Mouse (Mus musculus): ENCODE data around the gene Trmt1.

Gene Trmt1

DNA sequence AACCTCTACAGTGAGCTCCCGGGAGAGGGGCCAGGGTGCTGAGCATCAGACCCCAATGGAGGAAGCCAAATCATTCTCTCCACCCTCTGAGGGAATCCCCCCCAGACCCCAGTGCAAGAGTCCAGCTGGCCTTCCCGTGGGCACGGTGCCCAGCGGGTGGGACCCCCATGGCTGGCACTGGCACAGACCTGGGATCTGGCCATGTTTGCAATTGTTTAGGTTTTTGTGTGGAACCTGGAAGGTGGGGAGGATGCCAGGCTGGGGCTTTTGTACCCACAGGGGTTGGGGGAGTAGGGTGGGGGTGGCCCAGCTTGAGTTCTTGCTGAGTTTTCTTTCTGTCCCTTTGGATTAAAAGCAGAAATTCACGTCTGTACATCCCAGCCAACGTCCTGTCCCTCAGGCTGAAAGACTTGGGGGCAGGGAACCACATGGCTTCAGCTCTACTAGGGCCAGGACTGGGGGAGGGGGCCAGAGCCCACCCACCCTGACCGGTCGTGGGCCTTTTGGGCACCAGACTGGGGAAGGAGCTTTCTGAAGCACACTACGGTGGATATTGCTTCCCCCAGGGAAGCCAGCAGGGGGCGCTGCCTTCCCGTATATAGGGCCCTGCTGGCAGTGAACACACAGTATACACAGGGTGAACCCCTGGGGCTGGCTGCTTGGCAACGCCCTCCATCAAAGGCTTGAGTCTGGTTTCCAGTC is 22.8 kb downstream of the Trmt1 start:
- peak; percentile 74 for DNase-seq (ENCODE audit: low read depth, low spot score)

GRCm38 (mm10) chr8:84709931-84710330 is 23.8 kb downstream of the Trmt1 start:
- no peak for DNase-seq (ENCODE audit: low read depth, low spot score)

DNA sequence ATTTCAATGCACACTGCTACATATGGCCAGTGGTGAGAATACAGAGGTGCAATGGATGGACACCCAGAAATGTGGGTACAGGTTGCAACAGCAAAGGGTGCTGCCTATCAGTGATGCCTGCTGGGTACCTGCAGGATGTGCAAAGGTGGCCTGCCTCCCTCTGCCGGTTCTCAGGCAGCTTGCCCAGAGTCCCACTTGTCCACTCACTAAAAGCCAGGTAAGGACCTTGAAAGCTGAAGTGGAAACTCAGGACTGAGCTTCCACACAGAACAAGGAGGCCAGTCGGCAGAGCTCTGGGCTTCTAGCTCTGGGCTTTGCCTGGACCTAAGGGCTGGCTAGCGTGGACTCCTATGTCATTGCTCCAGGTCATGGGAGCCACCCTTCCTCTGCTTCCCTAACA is 25.2 kb downstream of the Trmt1 start:
- DNase-seq (ENCODE audit: low read depth, low spot score): no peak

GRCm38 (mm10) chr8:84711933-84712758 is 26.0 kb downstream of the Trmt1 start:
- DNase-seq (ENCODE audit: low read depth, low spot score): no peak

DNA sequence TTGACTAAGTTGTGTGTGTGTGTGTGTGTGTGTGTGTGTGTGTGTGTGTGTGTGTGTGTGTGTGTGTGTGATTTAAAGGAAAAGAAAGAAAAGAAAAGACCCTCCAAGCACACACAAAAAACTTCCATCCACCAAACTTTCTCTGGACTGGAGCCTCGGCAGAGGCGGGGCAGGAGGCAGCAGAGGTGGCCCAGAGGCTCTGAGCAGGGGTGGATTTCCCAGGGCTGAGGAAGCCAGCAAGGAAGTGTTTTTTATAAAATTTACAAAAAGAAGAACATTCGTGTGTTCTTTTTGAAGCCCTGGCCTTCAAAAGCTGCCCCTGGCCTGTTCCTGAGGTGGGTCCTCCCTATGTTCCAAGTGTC is 26.6 kb downstream of the Trmt1 start:
- no peak for DNase-seq (ENCODE audit: low read depth, low spot score)

- no peak for DNase-seq (ENCODE audit: low read depth, low spot score)
Observed at GRCm38 (mm10) chr8:84713381-84713780, 27.3 kb downstream of the Trmt1 start.

DNA sequence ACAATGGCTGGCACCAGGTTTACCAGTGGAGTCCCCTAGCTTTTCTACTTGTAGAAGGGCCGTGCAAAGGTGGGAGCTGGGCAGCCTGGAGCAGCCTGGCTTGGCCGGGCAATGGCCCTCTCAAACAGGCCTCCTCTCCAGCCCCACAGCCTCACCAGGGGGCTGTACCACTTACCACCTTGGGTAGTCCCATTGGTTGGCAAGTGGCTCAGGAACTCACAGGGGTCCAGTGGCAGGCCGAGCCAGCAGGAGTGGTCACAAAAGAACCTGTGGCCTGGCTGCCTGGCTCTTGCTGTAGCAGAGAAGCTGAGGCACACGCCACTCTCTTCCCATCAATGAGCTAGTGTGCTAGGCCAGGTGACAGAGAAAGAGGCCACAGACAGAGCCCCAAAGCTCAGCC is 28.1 kb downstream of the Trmt1 start:
- DNase-seq (ENCODE audit: low read depth, low spot score): no peak

DNA sequence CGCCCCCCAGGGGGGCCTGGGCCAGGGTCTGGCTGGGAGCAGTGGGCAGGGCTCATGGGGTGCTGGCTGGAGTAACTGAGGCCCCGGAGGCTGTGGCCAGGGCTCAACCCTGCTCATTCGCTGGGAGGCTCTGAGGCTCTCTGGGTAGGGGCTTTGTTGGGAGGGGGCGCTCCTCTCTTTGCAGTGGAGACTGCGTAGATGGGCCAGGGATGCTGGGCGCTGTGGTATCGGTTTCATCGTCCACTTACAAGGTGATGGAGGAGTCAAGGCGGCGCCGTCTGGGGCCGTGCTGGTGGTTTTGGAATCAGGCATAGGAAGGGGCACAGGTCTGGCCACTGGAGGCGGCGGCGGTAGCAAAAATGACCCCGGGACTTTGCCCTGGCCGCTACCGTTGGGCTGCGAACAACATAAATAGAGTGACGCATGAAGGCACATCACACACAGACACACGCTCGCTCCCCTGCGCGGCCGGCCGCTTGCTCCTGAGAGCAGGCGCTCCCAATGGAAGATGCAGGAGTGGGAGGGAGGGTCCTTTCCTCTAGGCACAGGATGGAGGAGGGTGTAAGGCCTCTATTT is 29.9 kb downstream of the Trmt1 start:
- no peak for DNase-seq (ENCODE audit: low read depth, low spot score)

GRCm38 (mm10) chr8:84716790-84717189 is 30.7 kb downstream of the Trmt1 start:
- no peak for DNase-seq (ENCODE audit: low read depth, low spot score)

DNA sequence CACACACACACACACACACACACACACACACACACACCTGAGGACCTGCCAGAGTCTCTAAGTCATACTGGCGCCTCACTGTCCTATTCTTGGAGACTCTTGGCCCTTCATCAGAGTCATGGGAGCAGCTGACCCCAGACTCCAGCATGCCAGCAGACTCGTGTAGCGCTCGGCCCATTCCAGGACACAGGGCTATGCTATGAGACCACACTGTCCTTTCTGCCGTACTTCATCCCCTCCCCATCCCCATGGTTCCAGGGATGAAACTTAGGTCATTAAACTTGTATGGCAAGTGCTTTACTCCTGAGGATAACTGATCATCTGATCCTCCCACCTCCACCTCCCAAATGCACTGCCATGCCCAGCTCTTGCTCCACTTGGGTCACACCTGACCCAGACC is 32.4 kb downstream of the Trmt1 start:
- DNase-seq (ENCODE audit: low read depth, low spot score): no peak

DNA sequence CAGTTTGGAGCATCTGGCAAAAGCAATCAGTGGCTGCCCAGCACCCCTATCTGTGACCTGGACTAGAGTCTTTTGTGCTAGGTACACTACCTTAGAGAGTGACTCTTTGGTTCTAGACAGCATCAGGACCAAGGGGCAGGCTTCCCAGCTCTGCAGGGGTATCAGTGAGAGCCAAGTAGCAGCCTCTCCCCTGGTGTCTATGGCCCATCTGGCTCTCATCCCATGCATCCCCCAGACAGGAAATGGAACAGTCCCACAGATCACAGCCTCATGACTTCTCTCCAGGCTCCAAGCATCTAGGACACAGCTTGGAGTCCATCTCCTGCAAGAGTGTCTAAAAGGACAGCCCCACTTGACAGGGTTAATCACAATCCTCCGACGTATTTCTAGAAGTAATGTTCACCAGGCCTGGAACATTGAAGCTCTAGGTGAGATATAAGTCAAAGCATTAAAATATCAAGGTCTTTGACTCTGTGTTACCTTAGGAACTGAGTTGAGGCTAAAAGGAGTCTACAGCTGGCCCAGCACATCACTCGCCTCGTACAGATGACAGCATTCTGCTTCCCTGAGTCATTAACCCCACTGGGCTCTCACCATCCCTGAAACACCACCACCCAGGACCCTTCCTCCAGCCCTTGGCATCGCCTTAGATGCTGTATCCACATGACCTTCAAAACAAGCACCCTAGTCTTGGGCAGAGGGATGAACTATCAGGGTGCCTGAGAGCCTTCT is 33.0 kb downstream of the Trmt1 start:
- no peak for DNase-seq (ENCODE audit: low read depth, low spot score)

DNA sequence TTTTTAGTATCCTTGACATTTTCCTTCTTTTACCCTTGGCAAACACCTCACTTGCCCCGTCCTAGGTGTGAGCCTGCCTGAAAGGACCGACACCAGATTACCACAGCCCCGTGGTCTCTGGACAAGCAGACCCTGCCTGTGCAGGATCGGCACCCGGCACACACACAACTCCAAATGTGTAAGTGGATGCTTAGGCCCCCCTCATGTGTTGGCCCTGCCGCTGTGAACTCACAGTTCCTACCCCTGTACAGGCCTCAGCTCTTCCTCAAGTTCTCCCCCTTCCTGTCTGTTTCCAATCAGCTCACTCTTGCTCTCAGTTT is 36.4 kb downstream of the Trmt1 start:
- DNase-seq (ENCODE audit: low read depth, low spot score): no peak

DNA sequence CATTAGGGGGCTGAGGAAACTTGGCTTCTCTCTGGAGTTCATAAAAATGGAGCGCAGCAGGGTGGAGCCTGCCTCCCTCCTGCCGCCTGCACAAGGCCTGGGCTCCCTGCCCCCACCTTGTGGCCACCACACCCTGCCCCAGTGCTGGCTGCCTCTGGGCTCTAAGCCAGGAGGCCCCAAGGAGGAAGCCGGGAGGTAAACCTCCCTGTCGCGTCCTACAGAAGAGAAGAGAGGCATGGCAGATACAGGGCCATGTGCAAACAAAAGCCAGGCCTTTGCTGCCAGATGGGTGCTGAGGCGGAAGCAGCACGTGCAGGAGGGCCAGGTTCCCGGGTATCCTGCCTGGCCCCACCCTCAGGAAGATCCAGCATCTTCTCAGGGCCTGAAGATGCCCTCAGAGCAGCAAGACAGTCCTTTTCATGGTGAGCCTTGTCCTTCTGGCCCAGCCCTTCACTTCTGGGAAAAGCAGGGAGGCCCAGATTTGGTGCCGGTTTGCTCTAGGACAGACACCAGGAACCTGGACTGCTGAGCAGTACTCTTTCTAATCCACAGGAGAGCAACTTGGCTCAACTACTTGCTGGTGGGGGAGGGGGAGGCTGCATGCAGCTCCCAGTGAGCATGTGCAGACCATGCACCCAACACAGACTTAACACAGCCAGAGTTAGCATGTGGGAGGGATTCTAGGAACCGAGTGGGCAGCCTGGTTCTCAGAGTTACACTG is 36.9 kb downstream of the Trmt1 start, which contains the start of gene G430095P16Rik:
Gene G430095P16Rik, plus strand, starts transcription at position 158 of the 721 bp plus-strand sequence.
- DNase-seq (ENCODE audit: low read depth, low spot score): no peak

- no peak for DNase-seq (ENCODE audit: low read depth, low spot score)
Observed at GRCm38 (mm10) chr8:84723571-84723900, 37.4 kb downstream of the Trmt1 start.

GRCm38 (mm10) chr8:84724683-84725082 is 38.6 kb downstream of the Trmt1 start:
- no peak for DNase-seq (ENCODE audit: low read depth, low spot score)

GRCm38 (mm10) chr8:84725246-84725940 is 39.3 kb downstream of the Trmt1 start:
- no peak for DNase-seq (ENCODE audit: low read depth, low spot score)

DNA sequence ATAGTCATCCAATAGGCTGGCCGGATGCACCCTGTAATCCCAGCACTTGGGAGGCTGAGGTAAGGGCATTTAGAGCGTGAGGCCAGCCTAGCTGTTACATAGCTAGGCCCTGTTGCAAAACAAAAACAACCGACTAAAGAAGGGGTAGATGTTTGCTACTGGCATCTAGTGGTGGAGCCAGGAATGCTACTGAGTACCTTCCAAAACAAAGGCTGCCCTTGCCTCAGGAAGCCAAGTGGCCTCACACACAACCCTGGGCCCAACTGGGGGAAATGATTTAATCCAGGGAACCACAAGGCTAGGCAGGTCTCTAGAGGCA is 39.8 kb downstream of the Trmt1 start:
- DNase-seq (ENCODE audit: low read depth, low spot score): no peak

DNA sequence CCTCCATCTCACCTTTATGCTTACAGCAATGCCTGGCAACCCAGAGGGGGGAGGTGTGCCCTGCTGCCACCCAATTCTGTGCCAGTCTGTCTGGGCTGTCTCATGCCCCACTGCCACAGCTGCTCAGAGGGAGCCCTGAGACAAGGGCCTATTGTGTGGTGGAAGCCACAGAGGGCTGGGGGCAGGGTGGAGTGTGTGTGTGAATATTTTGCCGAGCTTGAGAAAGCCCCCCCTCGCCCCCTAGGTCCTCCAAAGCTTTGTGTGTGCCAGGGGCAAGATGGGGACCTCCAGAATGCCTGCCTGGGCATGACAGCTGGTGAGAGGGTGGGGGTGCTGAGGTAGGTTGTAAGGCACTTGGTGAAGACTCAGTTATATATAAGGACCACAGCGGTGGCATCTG is 42.4 kb downstream of the Trmt1 start:
- no peak for DNase-seq (ENCODE audit: low read depth, low spot score)

- DNase-seq (ENCODE audit: low read depth, low spot score): no peak
Observed at GRCm38 (mm10) chr8:84729921-84730362, 43.8 kb downstream of the Trmt1 start.

GRCm38 (mm10) chr8:84730541-84731370 is 44.6 kb downstream of the Trmt1 start:
- no peak for DNase-seq (ENCODE audit: low read depth, low spot score)
